Comparison of ENCODE assay signal across 9 mouse cellular contexts in genomic region chr5:122104201-122104600, GRCm38 (mm10). TPM values are rescaled to one million over a fixed set of nuclear protein-coding genes. Genes with fewer than 3 reads are reported as not detected.
A peak's percentile ranks its signal among the peaks of the same experiment; 100 is the strongest.
DNase-seq lines count a peak whose midpoint lies in the region; ATAC-seq and TF ChIP-seq lines count a peak whose summit lies in the region.
"Had no signal": no experiment of that assay in that cellular context is flagged by ENCODE, and none has a peak within 500 bp of the region (broad histone marks: within the 10 kb centered on the region; RNA-seq: fewer than 3 reads in every experiment).

No protein-coding gene starts in this region.

- H3K27ac ChIP-seq in bone marrow, adult 2 months (ENCODE audit: control insufficient read depth, insufficient read depth, low read depth, low read length, poor library complexity), result peak overlapping the region; percentile 55; the same call in 1 of the 2 replicates
- H3K27ac ChIP-seq in limb, embryonic 11.5 days (replicated peaks; ENCODE audit: low read depth, low read length), result no peak overlapping the region
- H3K27ac ChIP-seq: embryonic facial prominence, embryonic 13.5 days had no signal

- DNase-seq in gastrocnemius, postnatal 10 days, result peak; percentile 63
- no peak for DNase-seq in gastrocnemius, adult 18-20 months (ENCODE audit: low spot score)
- peak; percentile 46 for DNase-seq in right cerebral cortex, postnatal 14 days
- DNase-seq in right cerebral cortex, postnatal 10 days (ENCODE audit: low spot score in 2 of 2), result no peak
- peak; percentile 64 for DNase-seq in limb, embryonic 11.5 days (ENCODE audit: low spot score)
- peak; percentile 88 for DNase-seq in thymus, postnatal 4 days
- DNase-seq in left cerebral cortex, postnatal 25 days (ENCODE audit: low spot score in 2 of 2), result no peak

- intact Hi-C loops in left cerebral cortex, postnatal 25 days (cut with DNase I), result no loop called here

- TF ChIP-seq POLR2A in bone marrow, adult 2 months (IDR thresholded peaks at IDR 0.05; ENCODE audit: borderline replicate concordance, control insufficient read depth, low read depth, low read length), result no peak

- no peak overlapping the region for H3K4me2 ChIP-seq in limb, embryonic 11.5 days (ENCODE audit: low read depth, severe bottlenecking)
- H3K4me2 ChIP-seq: embryonic facial prominence, embryonic 13.5 days had no signal

- 9% methylated on average over 2 of the region's 2 CpGs for WGBS in bone marrow, adult 2 months
- 41% methylated on average over 2 of the region's 2 CpGs for WGBS in limb, embryonic 11.5 days

- peak; percentile 79 for TF ChIP-seq CTCF in bone marrow, adult 2 months (IDR thresholded peaks at IDR 0.05; ENCODE audit: control insufficient read depth, insufficient read depth, low read length)

- H3K27me3 ChIP-seq in limb, embryonic 11.5 days (ENCODE audit: control insufficient read depth, insufficient read depth, low read length), result no peaks in the 10 kb centered on the region

- no peak for ATAC-seq in limb, embryonic 11.5 days (ENCODE audit: insufficient number of reproducible peaks, low FRiP score, low TSS enrichment, low read depth)

- H3K4me1 ChIP-seq in bone marrow, adult 2 months (ENCODE audit: control insufficient read depth, insufficient read depth, low read length), result no peaks in the 10 kb centered on the region; the same call in 1 of the 2 replicates
- H3K4me1 ChIP-seq in limb, embryonic 11.5 days (ENCODE audit: control insufficient read depth, insufficient read depth, low read length), result 0 out of 2 replicates have a peak, but pooled peaks cover under 1% of the 10 kb centered on the region

- no peaks in the 10 kb centered on the region for H3K9me3 ChIP-seq in limb, embryonic 11.5 days (ENCODE audit: control insufficient read depth, low read length)
- H3K9me3 ChIP-seq: embryonic facial prominence, embryonic 13.5 days had no signal

- no peak overlapping the region for H3K4me3 ChIP-seq in bone marrow, adult 2 months (replicated peaks; ENCODE audit: control insufficient read depth, low read depth, low read length)
- H3K4me3 ChIP-seq in limb, embryonic 11.5 days (ENCODE audit: low read depth, low read length), result no peak overlapping the region
- H3K4me3 ChIP-seq: embryonic facial prominence, embryonic 13.5 days had no signal

- H3K9ac ChIP-seq in limb, embryonic 11.5 days (ENCODE audit: low read length), result no peak overlapping the region
- H3K9ac ChIP-seq: embryonic facial prominence, embryonic 13.5 days had no signal

- H3K36me3 ChIP-seq in limb, embryonic 11.5 days (ENCODE audit: control insufficient read depth, insufficient read depth, low read length), result no peaks in the 10 kb centered on the region
- H3K36me3 ChIP-seq: embryonic facial prominence, embryonic 13.5 days had no signal

RNA-seq across cellular contexts. Expression of gene Myl2, which starts 3.5 kb away (rescaled TPM):
- 100 to 1,000 TPM; 526 to 721 TPM for total RNA-seq in gastrocnemius, postnatal 10 days (2021)
- total RNA-seq in gastrocnemius, adult 18-20 months (2021), result 1,000 to 10,000 TPM; 1,098 to 1,338 TPM
- polyA plus RNA-seq in bone marrow, adult 2 months (2011; ENCODE audit: insufficient read depth, insufficient read length, low replicate concordance, missing spikeins), result 4.3 and 6.0 TPM in 2 replicates
- 3.4 TPM in 1 of 2 replicates, not detected in the other for polyA plus RNA-seq in limb, embryonic 11.5 days (2014; fragmentation: Nextera tagmentation; extraction: Ambion mirVana)
- total RNA-seq in left cerebral cortex, postnatal 25 days (2021), result not detected
- polyA plus RNA-seq: embryonic facial prominence, embryonic 13.5 days had no signal

RNA-seq across cellular contexts. Expression of gene Ccdc63, which starts 36.4 kb away (rescaled TPM):
- not detected for total RNA-seq in gastrocnemius, postnatal 10 days (2021)
- total RNA-seq in gastrocnemius, adult 18-20 months (2021), result not detected
- 4.5 and 8.2 TPM in 2 replicates for polyA plus RNA-seq in bone marrow, adult 2 months (2011; ENCODE audit: insufficient read depth, insufficient read length, low replicate concordance, missing spikeins)
- 0.04 TPM in 1 of 2 replicates, not detected in the other for polyA plus RNA-seq in limb, embryonic 11.5 days (2014; fragmentation: Nextera tagmentation; extraction: Ambion mirVana)
- under 1 TPM; 0.48 to 0.82 TPM for total RNA-seq in left cerebral cortex, postnatal 25 days (2021)
- polyA plus RNA-seq: embryonic facial prominence, embryonic 13.5 days had no signal

RNA-seq across cellular contexts. Expression of gene Ppp1cc, which starts 53.9 kb away (rescaled TPM):
- total RNA-seq in gastrocnemius, postnatal 10 days (2021), result 100 to 1,000 TPM; 144 to 156 TPM
- total RNA-seq in gastrocnemius, adult 18-20 months (2021), result 100 to 1,000 TPM; 125 to 143 TPM
- polyA plus RNA-seq in bone marrow, adult 2 months (2011; ENCODE audit: insufficient read depth, insufficient read length, low replicate concordance, missing spikeins), result 221 and 312 TPM in 2 replicates
- 314 and 346 TPM in 2 replicates for polyA plus RNA-seq in limb, embryonic 11.5 days (2014; fragmentation: Nextera tagmentation; extraction: Ambion mirVana)
- 100 to 1,000 TPM; 169 to 202 TPM for total RNA-seq in left cerebral cortex, postnatal 25 days (2021)

RNA-seq across cellular contexts. Expression of gene Cux2, which starts 54.3 kb away (rescaled TPM):
- total RNA-seq in gastrocnemius, postnatal 10 days (2021), result 1 to 10 TPM; 1.1 to 1.5 TPM
- total RNA-seq in gastrocnemius, adult 18-20 months (2021), result 1 to 10 TPM; 4.4 to 4.7 TPM
- polyA plus RNA-seq in bone marrow, adult 2 months (2011; ENCODE audit: insufficient read depth, insufficient read length, low replicate concordance, missing spikeins), result 0.41 and 1.2 TPM in 2 replicates
- 3.0 and 3.7 TPM in 2 replicates for polyA plus RNA-seq in limb, embryonic 11.5 days (2014; fragmentation: Nextera tagmentation; extraction: Ambion mirVana)
- 100 to 1,000 TPM; 196 to 205 TPM for total RNA-seq in left cerebral cortex, postnatal 25 days (2021)

Comparison
In these comparisons a context has a peak if more than half of its experiments do, and no peak if none do; other contexts are left out.
1. DNase-seq: peak in gastrocnemius, postnatal 10 days (single experiment), right cerebral cortex, postnatal 14 days (single experiment), limb, embryonic 11.5 days (single experiment) and thymus, postnatal 4 days (single experiment); none in gastrocnemius, adult 18-20 months (single experiment), right cerebral cortex, postnatal 10 days (0 of 2) and left cerebral cortex, postnatal 25 days (0 of 2).
2. RNA of gene Myl2, which starts 3.5 kb away (total RNA-seq): 1,098 to 1,338 TPM in gastrocnemius, adult 18-20 months and 526 to 721 TPM in gastrocnemius, postnatal 10 days; not detected in left cerebral cortex, postnatal 25 days; every median in the first group is over 100 times any median in the second.